Comparison of ENCODE assay signal across 36 mouse cellular contexts in genomic region chr12:56670795-56671194, GRCm38 (mm10). TPM values are rescaled to one million over a fixed set of nuclear protein-coding genes. Genes with fewer than 3 reads are reported as not detected.
"Had no signal": no experiment of that assay in that cellular context is flagged by ENCODE, and none has a peak within 500 bp of the region (broad histone marks: within the 10 kb centered on the region; RNA-seq: fewer than 3 reads in every experiment).

No protein-coding gene starts in this region.

- H3K4me1 ChIP-seq: heart, embryonic 13.5 days; heart, embryonic 15.5 days; hindbrain, embryonic 13.5 days; hindbrain, embryonic 15.5 days; liver, embryonic 12.5 days had no signal

- H3K9ac ChIP-seq: heart, embryonic 13.5 days; heart, embryonic 15.5 days; hindbrain, embryonic 13.5 days; hindbrain, embryonic 15.5 days; liver, embryonic 12.5 days; liver, embryonic 14.5 days had no signal

- H3K9me3 ChIP-seq: heart, embryonic 13.5 days; heart, embryonic 15.5 days; hindbrain, embryonic 13.5 days; hindbrain, embryonic 15.5 days; liver, embryonic 12.5 days had no signal

- H3K36me3 ChIP-seq: heart, embryonic 13.5 days; heart, embryonic 15.5 days; hindbrain, embryonic 13.5 days; hindbrain, embryonic 15.5 days; liver, embryonic 12.5 days had no signal

- H3K27ac ChIP-seq: heart, embryonic 13.5 days; heart, embryonic 15.5 days; hindbrain, embryonic 13.5 days; hindbrain, embryonic 15.5 days; hindbrain, postnatal 0 days; layer of hippocampus, adult 2 months; left cerebral cortex, adult 2 months; liver, embryonic 12.5 days; liver, embryonic 14.5 days had no signal

- DNase-seq: gastrocnemius, postnatal 14 days; gastrocnemius, postnatal 36 days; heart, adult 18-20 months; heart, postnatal 14 days; heart, postnatal 36 days; kidney, adult 18-20 months; kidney, adult 8-10 months; kidney, postnatal 10 days; kidney, postnatal 25 days; kidney, postnatal 4 days; left cerebral cortex, postnatal 4 days had no signal

- H3K27me3 ChIP-seq: heart, embryonic 15.5 days had no signal

- H3K4me3 ChIP-seq: heart, embryonic 13.5 days; heart, embryonic 15.5 days; hindbrain, embryonic 13.5 days; hindbrain, embryonic 15.5 days; layer of hippocampus, adult 2 months; left cerebral cortex, adult 2 months; liver, embryonic 12.5 days had no signal

- ATAC-seq: hindbrain, postnatal 0 days; intestine, embryonic 16.5 days; liver, embryonic 12.5 days had no signal

- H3K4me2 ChIP-seq: heart, embryonic 11.5 days; heart, embryonic 13.5 days; heart, embryonic 15.5 days; hindbrain, embryonic 13.5 days; hindbrain, embryonic 15.5 days; liver, embryonic 12.5 days had no signal

RNA-seq across cellular contexts. Expression of gene Pax9, which starts 20.8 kb away (rescaled TPM):
- total RNA-seq: hematopoietic stem cell, adult 5-6 weeks; hindbrain, postnatal 0 days; layer of hippocampus, adult 2 months; layer of hippocampus, postnatal 10 days; layer of hippocampus, postnatal 25 days; left cerebral cortex, adult 2 months; left cerebral cortex, postnatal 14 days; left cerebral cortex, postnatal 4 days; liver, adult 2 months had no signal
- polyA plus RNA-seq: frontal cortex, adult 2 months; gonadal fat pad, adult 2 months; hindbrain, embryonic 15.5 days; hindbrain, postnatal 0 days; intestine, embryonic 14.5 days; intestine, embryonic 16.5 days; liver, adult 2 months had no signal

RNA-seq across cellular contexts. Expression of gene Nkx2-9, which starts 57.7 kb away (rescaled TPM):
- total RNA-seq: gastrocnemius, adult 18-20 months; gastrocnemius, adult 8-10 months; gastrocnemius, postnatal 14 days; gastrocnemius, postnatal 36 days; heart, adult 18-20 months; heart, postnatal 14 days; hematopoietic stem cell, adult 5-6 weeks; layer of hippocampus, adult 2 months; layer of hippocampus, postnatal 10 days; layer of hippocampus, postnatal 25 days; left cerebral cortex, adult 2 months; left cerebral cortex, postnatal 14 days; left cerebral cortex, postnatal 4 days; liver, adult 2 months had no signal
- polyA plus RNA-seq: heart, embryonic 15.5 days; heart, postnatal 0 days; hindbrain, embryonic 13.5 days; hindbrain, embryonic 15.5 days; hindbrain, postnatal 0 days; intestine, embryonic 14.5 days; intestine, embryonic 16.5 days; kidney, embryonic 14.5 days; kidney, embryonic 16.5 days; liver, adult 2 months; liver, embryonic 12.5 days; liver, embryonic 14.5 days; liver, embryonic 16.5 days had no signal
